Mouse (Mus musculus) heart, embryonic 15.5 days (tissue): ENCODE results near the gene Gsk3a. TPM values are rescaled to one million over a fixed set of nuclear protein-coding genes. Genes with fewer than 3 reads are reported as not detected.

Source experiments
- ATAC-seq: fragments of 200-750 bp; cut with Nextera tagmentation; replicated peaks from 2 replicates; pipeline ENCODE4 v1.8.0; 2017; ENCODE audit warnings: low read depth, moderate TSS enrichment; ENCODE audit not compliant: insufficient number of reproducible peaks, insufficient read depth, low FRiP score
- H3K27ac ChIP-seq: fragments of 300-500 bp; sonication (generic); 2 replicates; pipeline ENCODE4 v1.5.1; 2015; ENCODE audit warnings: mild to moderate bottlenecking, inconsistent platforms
- H3K27me3 ChIP-seq: fragments of 300-500 bp; sonication (generic); 2 replicates; pipeline ENCODE4 v1.6.1; 2015; ENCODE audit warnings: inconsistent platforms
- H3K36me3 ChIP-seq: fragments of 300-500 bp; sonication (generic); 2 replicates; pipeline ENCODE4 v1.6.1; 2015; ENCODE audit warnings: mild to moderate bottlenecking, inconsistent platforms
- H3K4me1 ChIP-seq: fragments of 300-500 bp; sonication (generic); replicated peaks from 2 replicates; pipeline ENCODE4 v1.6.1; 2015; ENCODE audit warnings: inconsistent platforms
- H3K4me2 ChIP-seq: fragments of 300-500 bp; sonication (generic); 2 replicates; pipeline ENCODE4 v1.6.1; 2015; ENCODE audit warnings: inconsistent platforms, mild to moderate bottlenecking, moderate library complexity
- H3K4me3 ChIP-seq: fragments of 300-500 bp; sonication (generic); 2 replicates; pipeline ENCODE4 v1.5.1; 2015; ENCODE audit warnings: mild to moderate bottlenecking, inconsistent platforms
- H3K9ac ChIP-seq: fragments of 300-500 bp; sonication (generic); 2 replicates; pipeline ENCODE4 v1.6.1; 2015; ENCODE audit warnings: mild to moderate bottlenecking, inconsistent platforms
- H3K9me3 ChIP-seq: fragments of 300-500 bp; sonication (generic); replicated peaks from 2 replicates; pipeline ENCODE4 v1.6.1; 2016; ENCODE audit warnings: inconsistent platforms
- WGBS: fragments of 180-500 bp; shearing (Covaris S2); methylation state at CpG from one replicate; pipeline ENCODE4 v1.1.7; 2015; ENCODE audit warnings: mixed read lengths; 5-methylcytosine and 5-hydroxymethylcytosine counted together
- polyA plus RNA-seq: library from polyadenylated mRNA; unstranded; fragments of >200 nt; fragmentation: Nextera tagmentation; extraction: Ambion mirVana; gene quantifications from 2 replicates; pipeline ENCODE4 v1.2.1, GENCODE M21; 2015

Gsk3a gene
- polyA plus RNA-seq, 1 experiment from 2014 or later, result 6.6 TPM

GRCm38 (mm10) chr7:25279861-25280791 is 42.5 kb upstream of the Gsk3a start:
- peak overlapping the region; percentile 80 for H3K4me2 ChIP-seq
- peaks cover 76% of the 10 kb centered on the region for H3K4me1 ChIP-seq
- peaks cover 4% of the 10 kb centered on the region; the same call in 1 of the 2 replicates for H3K36me3 ChIP-seq
- H3K9ac ChIP-seq, result peak overlapping the region; percentile 66
- ATAC-seq, result peak; percentile 9
- H3K9me3 ChIP-seq, result no peaks in the 10 kb centered on the region
- H3K27ac ChIP-seq, result peak overlapping the region; percentile 98
- H3K4me3 ChIP-seq, result peak overlapping the region; percentile 83
- H3K27me3 ChIP-seq, result no peaks in the 10 kb centered on the region
- WGBS, result 2% methylated on average over 6 of the region's 6 CpGs

DNA sequence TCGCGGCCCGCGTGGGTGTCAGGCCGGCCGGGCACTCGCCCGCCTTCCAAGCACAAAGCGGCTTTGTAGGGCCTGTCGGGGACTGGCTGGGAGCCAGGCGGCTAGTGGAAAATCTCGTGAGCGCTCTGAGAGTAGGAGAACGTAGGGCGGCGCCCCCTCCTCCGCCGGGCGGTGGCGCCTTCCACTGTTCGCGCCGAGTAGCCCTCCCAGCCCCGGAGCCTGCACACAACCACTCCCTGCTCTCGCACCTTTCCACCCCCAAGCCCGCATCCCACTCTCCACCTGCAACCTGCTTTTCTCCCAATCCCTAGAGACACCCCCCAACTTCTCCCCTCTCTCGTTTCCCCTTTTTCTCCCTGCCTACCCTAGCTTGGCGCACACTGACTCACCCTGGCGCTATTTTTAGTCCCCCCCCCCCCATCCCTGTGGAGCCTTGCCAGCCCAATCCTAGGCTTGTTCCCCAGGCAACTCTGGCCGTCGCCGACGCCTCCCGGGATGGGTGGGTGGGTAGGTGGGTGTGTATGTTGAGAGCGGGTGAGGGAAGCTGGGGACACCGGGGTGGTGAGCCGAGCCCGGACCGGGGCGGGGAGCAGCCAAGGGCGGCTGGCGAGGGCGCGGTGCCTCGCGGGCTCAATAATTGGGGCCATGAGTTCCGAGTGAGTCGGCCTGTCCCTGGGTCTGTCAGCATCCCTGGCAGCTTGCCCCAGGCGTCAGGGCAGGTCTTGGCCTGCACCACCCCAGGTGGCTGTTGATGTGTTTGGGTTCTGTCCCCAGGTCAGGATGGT is 41.6 kb upstream of the Gsk3a start:
- H3K27me3 ChIP-seq, result no peaks in the 10 kb centered on the region
- under 1% methylated on average over 47 of the region's 49 CpGs for WGBS
- ATAC-seq, result peak; percentile 38
- H3K27ac ChIP-seq, result peak overlapping the region; percentile 98
- peak overlapping the region; percentile 80 for H3K4me2 ChIP-seq
- no peaks in the 10 kb centered on the region for H3K9me3 ChIP-seq
- H3K9ac ChIP-seq, result peak overlapping the region; percentile 66
- no peaks in the 10 kb centered on the region for H3K36me3 ChIP-seq
- peak overlapping the region; percentile 83 for H3K4me3 ChIP-seq
- peaks cover 76% of the 10 kb centered on the region for H3K4me1 ChIP-seq

DNA sequence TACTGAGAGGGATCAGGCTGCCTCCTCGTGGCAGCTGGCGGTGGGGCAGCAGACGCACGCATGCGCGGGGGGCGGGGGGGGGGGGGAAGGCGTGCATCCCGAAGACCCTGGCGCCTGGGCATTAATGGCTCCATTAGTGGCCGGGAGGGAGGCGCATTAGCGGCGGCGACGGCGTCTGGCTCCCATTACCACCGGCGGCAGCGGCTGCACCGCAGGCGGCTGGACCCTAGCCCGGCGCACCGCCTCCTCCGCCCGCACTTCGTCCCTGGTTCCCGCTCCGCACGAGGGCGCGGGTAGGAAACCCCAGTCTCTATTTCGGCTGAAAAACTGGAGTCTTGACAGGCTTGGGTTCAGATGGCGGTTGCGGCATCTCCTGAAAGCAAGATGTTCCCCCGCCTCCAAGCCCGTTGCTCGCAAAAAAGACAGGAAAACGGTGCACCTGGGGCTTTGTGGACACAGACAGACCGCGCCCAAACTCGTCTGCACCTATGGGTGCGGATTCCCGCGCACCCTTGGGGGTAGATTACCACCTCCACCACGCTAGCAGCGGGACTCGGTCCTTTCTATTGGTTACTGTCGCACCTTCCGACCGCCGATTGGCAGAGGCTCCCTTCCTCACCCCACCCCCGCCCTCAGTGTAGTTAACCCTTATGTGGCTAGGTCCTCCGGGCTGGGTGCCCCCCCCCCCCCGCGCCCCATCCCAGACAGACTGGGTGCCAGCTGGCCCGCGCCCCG is 40.9 kb upstream of the Gsk3a start:
- Histone ChIP-seq H3K4me3 (peak overlapping the region; percentile 83), H3K4me2 (peak overlapping the region; percentile 80), H3K9ac (peak overlapping the region; percentile 66), H3K9me3 (no peaks in the 10 kb centered on the region), H3K36me3 (no peaks in the 10 kb centered on the region), H3K27ac (peak overlapping the region; percentile 98), H3K27me3 (no peaks in the 10 kb centered on the region), H3K4me1 (peaks cover 76% of the 10 kb centered on the region)
- under 1% methylated on average over 54 of the region's 60 CpGs for WGBS
- ATAC-seq, result peak; percentile 48

DNA sequence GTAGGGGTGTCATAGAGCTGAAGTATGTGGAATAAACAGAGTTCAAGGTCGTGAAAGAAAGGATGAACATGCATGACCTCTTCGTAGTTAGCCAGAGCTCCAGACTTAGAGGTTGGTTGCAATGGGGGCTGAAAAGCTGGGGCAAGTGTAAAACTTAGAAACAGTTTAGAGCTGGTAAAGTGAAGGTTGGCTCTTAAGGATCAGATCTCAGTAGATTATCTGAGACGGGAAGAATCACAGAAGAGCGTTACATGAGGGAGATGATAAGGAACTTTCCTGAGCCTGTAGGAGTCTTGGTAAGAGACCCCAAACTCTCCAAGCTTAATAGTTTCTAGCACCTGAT is 40.3 kb upstream of the Gsk3a start:
- Histone ChIP-seq H3K4me1 (peaks cover 74% of the 10 kb centered on the region), H3K27ac (peak overlapping the region; percentile 98), H3K36me3 (no peaks in the 10 kb centered on the region), H3K9me3 (no peaks in the 10 kb centered on the region), H3K4me3 (peak overlapping the region; percentile 83), H3K4me2 (peak overlapping the region; percentile 80), H3K9ac (peak overlapping the region; percentile 66), H3K27me3 (no peaks in the 10 kb centered on the region)
- 9% methylated on average over 4 of the region's 4 CpGs for WGBS
- ATAC-seq, result no peak

DNA sequence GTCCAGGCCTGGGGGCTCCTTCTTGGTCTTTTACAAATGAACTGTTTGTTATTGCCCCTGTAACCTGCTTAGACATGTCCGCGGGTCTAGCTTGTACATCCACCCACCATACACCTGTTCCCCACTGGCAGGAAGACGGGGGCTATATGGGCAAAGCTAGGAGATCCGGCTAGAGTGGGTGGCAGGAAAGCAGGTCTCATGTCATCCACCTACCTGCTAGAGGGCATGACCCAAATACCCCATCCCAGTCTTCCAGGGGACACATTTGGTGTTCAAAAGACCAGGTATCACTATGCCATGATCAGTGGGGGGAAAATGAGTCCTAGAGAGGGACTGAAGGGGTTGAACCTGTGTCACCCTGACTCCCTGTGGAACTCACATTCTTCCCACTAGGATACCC is 39.8 kb upstream of the Gsk3a start:
- peaks cover 5% of the 10 kb centered on the region; the same call in 1 of the 2 replicates for H3K36me3 ChIP-seq
- 0 out of 2 replicates have a peak overlapping the region, but pooled peaks have one; percentile 83 for H3K4me3 ChIP-seq
- peak overlapping the region; percentile 80 for H3K4me2 ChIP-seq
- peak overlapping the region; percentile 66 for H3K9ac ChIP-seq
- no peaks in the 10 kb centered on the region for H3K27me3 ChIP-seq
- ATAC-seq, result no peak
- WGBS, result 89% methylated on average over 4 of the region's 4 CpGs
- H3K4me1 ChIP-seq, result peaks cover 72% of the 10 kb centered on the region
- H3K27ac ChIP-seq, result peak overlapping the region; percentile 98
- H3K9me3 ChIP-seq, result no peaks in the 10 kb centered on the region

GRCm38 (mm10) chr7:25275555-25276298 is 38.1 kb upstream of the Gsk3a start:
- Histone ChIP-seq H3K27me3 (no peaks in the 10 kb centered on the region), H3K36me3 (peaks cover 15% of the 10 kb centered on the region; the same call in 1 of the 2 replicates), H3K27ac (peak overlapping the region; percentile 98), H3K9me3 (no peaks in the 10 kb centered on the region), H3K4me1 (peaks cover 66% of the 10 kb centered on the region), H3K9ac (peak overlapping the region; percentile 34; the same call in 1 of the 2 replicates), H3K4me3 (no peak overlapping the region), H3K4me2 (peak overlapping the region; percentile 33)
- WGBS, result 42% methylated on average over 9 of the region's 9 CpGs
- ATAC-seq, result no peak

DNA sequence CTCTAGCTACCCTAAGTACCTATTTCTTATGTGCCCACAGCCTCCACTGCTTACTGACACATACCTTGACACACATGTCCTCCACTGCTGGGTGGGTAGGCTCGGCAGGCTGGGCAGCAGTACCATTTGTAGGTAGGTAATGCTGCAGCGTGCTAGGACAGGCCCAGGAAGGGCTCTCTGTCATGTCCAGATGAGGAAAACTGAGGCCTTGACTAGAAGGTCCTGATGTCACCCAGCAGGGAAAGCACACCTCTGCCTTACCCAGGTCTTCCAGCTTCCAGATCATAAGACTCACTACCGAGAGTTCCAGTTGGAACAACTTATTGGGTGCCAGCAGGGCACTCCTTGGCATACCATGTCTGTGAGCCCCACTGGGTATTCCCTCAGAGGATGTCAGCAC is 37.3 kb upstream of the Gsk3a start:
- Histone ChIP-seq H3K27ac (peak overlapping the region; percentile 98), H3K4me1 (peaks cover 66% of the 10 kb centered on the region)
- WGBS, result 86% methylated on average over 3 of the region's 3 CpGs

DNA sequence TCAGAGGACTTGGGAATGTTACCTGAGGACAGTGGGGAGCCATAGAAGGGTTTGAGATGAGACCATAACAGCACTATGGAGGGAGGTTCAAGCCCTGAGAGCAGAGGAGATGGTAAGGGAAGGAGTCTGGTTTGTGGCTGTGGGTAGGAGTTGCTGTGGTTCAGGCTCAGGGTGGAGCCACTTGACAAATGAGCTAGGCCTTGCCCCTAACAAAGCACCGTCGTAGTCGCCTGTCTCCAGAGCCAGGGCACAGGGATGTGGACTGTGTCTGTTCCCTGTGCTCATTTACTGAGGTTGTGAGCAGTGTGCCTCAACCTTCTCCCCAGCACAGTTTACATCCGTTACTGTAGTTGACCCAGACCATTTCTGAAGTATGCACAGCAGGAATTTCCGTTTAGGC is 36.9 kb upstream of the Gsk3a start:
- H3K36me3 ChIP-seq, result peaks cover 15% of the 10 kb centered on the region; the same call in 1 of the 2 replicates
- no peak for ATAC-seq
- H3K9me3 ChIP-seq, result no peaks in the 10 kb centered on the region
- no peaks in the 10 kb centered on the region for H3K27me3 ChIP-seq
- no peak overlapping the region for H3K4me2 ChIP-seq
- WGBS, result 61% methylated on average over 5 of the region's 5 CpGs
- H3K9ac ChIP-seq, result no peak overlapping the region
- H3K4me1 ChIP-seq, result peaks cover 66% of the 10 kb centered on the region
- H3K4me3 ChIP-seq, result no peak overlapping the region
- H3K27ac ChIP-seq, result no peak overlapping the region

More for the DNA sequence above, 37.3 kb upstream of the Gsk3a start:
- Histone ChIP-seq H3K9ac (no peak overlapping the region), H3K4me2 (no peak overlapping the region), H3K36me3 (peaks cover 15% of the 10 kb centered on the region; the same call in 1 of the 2 replicates), H3K4me3 (no peak overlapping the region), H3K9me3 (no peaks in the 10 kb centered on the region), H3K27me3 (no peaks in the 10 kb centered on the region)
- no peak for ATAC-seq

GRCm38 (mm10) chr7:25273259-25274241 is 35.9 kb upstream of the Gsk3a start:
- Histone ChIP-seq H3K4me2 (no peak overlapping the region), H3K27ac (0 out of 2 replicates have a peak overlapping the region, but pooled peaks have one; percentile 19), H3K9me3 (no peaks in the 10 kb centered on the region), H3K27me3 (no peaks in the 10 kb centered on the region), H3K36me3 (peaks cover 15% of the 10 kb centered on the region; the same call in 1 of the 2 replicates), H3K4me1 (peaks cover 74% of the 10 kb centered on the region), H3K9ac (no peak overlapping the region), H3K4me3 (no peak overlapping the region)
- WGBS, result 84% methylated on average over 22 of the region's 22 CpGs
- ATAC-seq, result no peak
